Mouse (Mus musculus) kidney, adult 8-10 months (tissue): ENCODE results near the gene Ldb1.

Experiments
- DNase-seq, 2 experiments: peaks; one replicate each; pipeline ENCODE4 v3.0.0; 2022

Ldb1 gene

DNA sequence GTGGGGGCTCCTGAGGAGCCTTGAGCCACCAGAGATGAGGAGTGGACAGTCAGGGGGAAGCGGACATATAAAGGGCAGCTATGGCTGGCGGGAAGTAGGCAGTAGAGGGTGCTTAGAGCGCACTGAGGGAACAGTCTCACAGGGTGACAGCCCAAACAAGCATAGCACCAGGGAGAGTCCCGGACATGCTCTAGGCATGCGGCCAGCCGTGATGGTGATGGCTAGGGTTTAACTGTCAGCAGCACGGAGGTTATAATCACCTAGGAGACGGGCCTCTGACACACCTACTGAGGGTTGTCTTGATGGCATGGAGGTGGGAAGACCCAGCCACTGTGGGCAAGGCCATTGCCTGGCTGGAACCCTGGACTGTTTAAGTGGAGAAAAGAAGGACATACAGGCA is 18.4 kb downstream of the Ldb1 start:
- DNase-seq, result no peak

DNA sequence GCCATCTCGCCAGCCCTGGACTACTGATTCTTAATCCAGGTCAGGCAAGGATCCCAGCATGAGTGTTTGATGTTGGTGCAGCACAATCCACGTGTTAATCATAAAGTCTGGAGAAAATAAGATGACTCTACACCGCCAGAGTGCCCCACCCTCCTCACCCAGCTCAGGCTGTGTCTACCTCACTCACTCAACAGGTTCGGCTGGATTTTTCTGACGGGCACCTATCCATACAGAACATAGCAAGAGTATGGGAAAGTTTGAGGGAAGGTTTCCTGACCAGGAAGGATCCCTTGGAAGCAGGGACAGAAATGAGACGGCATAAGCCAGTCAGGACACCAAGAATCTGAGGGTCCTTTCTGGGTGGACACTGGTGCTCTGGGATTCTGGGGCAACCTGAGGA is 20.1 kb downstream of the Ldb1 start:
- no peak for DNase-seq

DNA sequence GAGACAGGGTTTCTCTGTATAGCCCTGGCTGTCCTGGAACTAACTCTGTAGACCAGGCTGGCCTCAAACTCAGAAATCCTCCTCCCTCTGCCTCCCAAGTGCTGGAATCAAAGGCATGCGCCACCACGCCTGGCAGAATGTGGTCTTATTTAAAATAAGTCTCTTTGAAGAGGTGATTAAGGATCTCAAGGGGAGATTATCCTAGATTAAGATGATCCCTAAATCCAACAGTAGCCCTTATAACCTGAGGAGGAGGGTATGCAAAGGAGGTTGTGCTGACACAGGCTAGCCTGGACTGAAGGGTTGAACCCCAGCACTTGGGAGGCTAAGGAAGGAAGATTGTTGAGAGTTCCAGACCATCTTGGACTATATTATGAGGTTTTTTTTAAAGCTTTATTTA is 29.0 kb downstream of the Ldb1 start:
- no peak for DNase-seq

DNA sequence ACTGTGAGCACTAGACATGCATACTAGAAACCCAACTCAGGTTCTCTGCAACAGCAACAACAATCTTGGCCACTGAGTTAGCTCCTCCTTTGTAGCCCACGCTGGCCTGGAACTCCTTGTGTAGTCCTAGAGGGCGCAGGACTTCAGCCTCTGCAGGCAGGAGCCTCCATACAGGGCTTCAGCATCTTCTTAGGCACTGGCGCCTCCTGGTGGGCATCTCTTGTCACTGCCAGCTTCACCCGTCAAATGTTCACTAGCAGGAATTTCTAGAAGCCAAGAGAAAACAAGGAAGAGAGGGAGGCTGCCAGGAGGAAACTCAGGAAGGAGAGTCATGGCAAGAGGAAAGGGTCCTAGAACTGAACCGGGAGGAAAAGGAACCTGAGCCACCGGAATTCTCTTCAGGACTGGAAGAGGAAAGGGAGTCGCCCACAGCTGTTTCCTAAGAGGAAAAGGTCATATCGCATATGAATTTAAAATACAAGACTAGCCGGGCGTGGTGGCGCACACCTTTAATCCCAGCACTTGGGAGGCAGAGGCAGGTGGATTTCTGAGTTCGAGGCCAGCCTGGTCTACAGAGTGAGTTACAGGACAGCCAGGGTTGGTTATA is 30.3 kb downstream of the Ldb1 start:
- peak; percentile 92 to 96 for DNase-seq

DNA sequence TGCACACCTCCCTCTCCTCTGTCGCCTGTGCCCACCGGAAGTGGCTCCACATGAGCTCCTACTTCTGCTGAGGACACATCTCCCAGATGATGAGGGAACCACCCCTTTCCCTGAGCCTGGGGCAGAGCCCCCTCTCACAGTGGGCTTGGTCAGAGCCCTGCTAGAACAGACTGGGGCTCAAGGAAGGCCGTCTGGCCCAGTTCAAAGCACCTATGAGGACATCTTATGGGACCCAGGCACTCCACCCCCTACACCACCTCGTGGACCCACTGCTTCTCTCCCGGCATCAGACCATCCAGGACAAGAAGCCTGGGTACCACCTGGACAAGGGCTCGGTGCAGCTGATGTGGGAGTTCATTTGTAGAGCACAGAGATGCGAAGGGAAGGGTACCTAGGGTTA is 39.3 kb downstream of the Ldb1 start:
- no peak for DNase-seq

DNA sequence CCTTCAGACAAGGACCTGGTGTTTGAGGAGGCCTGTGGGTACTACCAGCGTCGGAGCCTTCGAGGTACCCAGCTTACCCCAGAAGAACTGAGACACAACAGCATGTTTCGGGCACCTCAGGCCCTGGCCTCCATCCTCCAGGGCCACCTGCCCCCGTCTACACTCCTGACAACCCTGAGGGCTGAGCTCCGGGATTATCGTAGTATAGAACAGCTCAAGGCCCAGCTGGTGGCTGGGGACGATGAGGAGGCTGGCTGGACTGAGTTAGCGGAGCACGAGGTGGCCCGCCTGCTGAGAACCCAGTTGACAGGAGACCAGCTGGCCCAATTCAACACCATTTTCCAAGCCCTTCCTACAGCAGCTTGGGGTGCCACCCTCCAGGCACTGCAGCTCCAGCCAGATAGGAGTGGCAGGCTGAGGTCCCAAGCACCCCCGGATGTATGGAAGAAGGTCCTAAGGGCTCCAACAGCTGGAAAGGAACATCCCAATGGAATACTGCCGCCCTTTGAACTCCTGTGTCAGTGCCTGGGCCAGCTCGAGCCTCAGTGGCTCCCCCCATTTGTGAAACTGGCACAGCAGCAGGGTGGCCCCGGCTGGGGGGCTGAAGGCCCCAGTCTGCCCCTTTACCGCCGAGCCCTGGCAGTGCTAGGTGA is 40.1 kb downstream of the Ldb1 start:
- DNase-seq, result no peak

DNA sequence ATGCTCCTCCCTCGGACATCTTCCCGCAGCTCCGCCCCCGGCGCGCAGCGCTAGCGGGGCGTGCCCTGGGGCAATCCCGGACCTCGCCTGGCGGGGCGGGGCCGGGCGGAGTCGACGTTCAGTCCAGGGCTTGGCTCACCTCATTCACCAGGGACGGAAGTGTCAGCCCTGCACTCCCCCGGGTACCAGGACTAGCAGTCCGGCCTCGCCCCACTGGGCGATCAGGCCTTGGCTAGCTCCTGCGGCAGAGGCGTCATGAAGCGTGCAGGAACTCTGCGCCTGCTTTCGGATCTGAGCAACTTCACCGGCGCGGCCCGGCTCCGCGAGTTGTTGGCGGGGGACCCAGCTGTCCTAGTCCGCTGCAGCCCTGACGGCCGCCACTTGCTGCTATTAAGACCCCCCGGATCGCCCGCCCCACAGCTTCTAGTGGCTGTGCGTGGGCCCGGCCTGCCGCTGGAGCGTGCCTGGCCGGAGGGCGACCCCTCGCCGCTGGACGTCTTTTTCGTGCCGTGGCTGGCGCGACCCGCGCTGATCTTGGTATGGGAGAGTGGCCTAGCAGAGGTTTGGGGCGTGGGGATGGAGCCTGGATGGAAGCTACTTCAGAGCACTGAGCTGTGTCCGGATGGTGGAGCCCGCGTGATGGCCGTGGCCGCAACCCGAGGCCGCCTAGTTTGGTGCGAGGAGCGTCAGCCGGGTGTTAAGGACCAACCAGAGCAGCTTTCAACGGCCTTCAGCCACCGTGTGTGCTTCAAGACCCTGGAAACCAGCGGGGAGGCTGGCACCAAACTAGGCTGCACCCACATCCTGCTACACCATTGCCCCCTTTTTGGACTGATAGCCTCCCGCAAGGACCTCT is 41.4 kb downstream of the Ldb1 start, which contains the start of gene Hps6:
Hps6 (plus strand) TSS at position 138 of the 856 bp plus-strand sequence.
- DNase-seq, result peak; percentile 92

DNA sequence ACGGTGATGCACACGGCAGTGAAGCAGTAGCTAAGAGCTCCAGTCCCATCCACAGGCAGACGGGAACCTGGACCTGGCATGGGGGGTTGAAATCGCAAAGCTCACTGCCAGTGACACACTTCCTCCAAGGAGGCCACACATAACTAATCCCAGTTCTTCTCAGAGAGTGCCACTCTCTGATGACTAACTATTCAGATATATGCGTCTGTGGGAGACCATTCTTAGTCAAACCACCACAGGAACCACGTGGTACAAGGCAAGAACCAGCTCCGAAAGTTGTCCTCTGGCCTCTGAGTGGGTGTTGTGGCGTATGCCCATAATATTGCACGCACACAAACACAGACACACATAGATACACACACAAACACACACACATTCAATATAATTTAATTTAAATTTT is 42.7 kb downstream of the Ldb1 start:
- no peak for DNase-seq

DNA sequence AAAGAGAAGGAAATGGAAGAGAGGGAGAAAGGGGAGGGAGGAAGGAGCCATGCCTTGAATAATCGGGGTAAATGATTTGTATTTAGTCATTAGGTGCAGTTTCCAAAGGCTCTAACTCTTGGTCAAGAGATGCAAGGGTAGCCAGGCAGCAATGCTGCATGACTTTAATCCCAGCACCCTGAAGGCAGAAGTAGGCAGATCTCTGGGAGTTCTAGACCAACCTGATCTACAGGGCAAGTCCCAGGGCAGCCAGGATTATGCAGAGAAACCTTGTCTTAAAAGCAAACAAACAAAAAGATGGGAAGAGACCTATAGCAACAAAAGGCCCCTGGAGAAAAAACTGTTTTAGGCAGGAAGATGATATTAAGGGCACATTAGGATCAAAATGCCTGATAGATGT is 45.6 kb downstream of the Ldb1 start:
- no peak for DNase-seq

DNA sequence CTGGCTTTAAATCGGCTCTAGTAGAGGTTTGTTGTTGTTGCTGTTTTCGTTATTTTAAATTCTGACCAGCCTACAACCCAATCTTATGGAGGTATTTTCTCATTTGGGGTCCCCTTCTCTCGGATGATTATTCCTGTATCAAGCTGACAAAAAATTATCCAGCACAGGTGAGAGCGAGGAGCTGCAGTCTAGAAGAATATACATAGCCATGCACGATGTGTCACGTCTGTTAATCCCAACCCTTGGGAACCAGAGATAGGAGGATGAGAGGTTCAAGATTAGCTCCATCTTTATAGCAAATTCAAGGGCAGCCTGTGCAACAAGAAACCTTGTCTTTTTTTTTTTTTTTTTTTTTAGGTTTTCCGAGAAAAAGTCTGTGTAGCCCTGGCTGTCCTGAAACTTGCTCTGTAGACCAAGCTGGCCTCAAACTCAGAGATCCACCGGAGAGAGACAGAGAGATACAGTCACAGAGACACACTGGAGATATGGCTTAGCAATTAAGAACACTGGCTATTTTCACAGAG is 46.3 kb downstream of the Ldb1 start:
- DNase-seq, result no peak

DNA sequence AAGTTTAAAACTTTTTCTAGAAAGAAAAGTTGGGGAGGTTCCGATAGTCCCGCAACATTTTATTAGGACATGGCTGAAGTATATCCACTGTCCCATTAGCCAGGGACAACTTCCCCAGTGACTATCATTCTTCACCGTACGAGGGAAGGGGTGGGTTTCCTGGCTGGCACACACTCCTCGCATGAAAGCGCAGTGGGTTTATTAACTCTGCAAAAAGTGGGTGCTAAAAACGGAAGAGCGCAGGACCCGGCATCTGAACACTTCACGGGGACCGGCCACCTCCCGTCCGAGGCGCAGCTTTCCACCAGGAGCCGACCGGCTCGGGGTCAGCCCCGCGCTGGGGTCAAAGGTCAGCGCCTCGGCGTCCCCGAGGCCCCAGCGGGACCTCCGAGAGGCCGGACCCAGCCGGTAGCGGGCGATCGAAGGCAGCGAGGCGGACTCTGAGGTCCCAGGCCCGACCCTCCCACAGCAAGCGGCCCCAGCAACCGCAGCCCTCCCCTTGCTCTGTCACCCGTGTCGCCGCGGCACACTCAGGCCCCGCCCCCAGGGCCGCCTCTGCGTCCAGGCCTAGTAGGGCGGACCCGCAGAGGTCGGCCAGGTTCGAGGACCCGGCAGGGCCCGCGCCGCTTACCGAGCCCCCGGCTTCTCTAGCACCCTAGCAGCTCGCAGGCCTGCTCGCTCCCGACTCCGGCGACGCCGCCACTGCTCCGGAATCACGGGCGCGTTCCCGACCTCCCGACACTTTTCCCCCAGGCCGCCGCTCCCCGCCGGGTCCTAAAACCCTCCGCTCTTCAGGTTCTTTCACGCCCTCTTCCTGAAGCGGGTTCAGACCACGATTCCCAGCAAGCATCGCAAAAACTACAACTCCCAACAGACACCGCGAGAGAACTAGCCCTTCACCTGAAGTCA is 47.0 kb downstream of the Ldb1 start, which contains the start of gene Armh3:
Armh3 (minus strand) TSS at position 704 of the 909 bp plus-strand sequence.
- peak; percentile 92 to 94 for DNase-seq

DNA sequence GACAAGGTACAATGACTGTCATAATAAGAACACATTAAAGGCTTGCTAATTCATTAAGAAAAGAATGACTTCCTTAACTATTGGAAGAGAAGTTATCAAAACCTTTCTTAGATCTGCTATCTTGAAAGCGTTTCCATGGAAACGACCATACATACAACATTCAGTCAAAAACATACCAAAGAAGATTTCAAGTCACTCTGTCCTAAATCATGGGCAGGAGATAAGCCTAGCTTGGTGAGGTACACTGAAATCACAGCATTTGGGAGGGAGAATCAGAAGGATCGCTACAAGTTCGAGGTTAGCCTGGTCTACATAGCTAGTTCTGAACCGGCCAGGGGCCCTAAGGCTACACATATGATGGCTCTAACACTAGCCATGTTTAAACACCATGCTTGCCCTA is 47.6 kb downstream of the Ldb1 start:
- DNase-seq, result no peak

DNA sequence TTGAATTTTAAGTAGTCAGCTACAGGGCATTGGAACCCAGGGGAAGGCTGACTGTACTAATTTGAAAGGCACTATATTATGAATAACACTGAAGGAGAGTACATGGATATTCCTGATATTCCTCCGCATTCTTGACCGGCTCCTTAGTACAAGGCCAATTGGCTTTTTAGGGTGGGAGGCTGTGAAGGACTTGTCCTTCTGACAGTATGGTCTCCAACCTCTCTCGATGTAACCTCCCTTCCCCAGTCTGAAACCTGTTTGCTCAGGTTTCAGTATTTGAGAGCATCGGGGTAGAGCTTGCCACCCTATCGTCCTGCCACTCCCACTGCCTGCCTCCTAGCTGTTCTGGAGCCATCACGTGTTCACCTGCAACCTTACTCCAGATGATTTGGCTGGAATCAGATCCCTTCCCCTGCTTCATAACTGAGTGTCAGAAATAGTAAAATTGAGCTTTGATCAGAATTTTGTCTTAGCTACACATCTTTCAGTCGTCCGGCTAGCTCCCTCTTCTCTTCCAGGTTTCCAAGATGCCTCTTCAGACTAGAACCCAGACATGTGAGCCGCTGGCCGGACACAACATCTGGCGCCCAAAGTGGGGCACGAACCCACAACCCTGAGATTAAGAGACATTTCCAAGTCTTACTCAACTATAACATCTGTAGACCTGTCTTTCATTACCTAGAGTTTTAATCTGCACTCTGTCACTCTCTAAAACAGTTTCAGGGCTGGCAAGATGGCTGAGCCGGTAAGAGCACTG is 50.9 kb downstream of the Ldb1 start:
- DNase-seq, result peak; percentile 55 to 70

DNA sequence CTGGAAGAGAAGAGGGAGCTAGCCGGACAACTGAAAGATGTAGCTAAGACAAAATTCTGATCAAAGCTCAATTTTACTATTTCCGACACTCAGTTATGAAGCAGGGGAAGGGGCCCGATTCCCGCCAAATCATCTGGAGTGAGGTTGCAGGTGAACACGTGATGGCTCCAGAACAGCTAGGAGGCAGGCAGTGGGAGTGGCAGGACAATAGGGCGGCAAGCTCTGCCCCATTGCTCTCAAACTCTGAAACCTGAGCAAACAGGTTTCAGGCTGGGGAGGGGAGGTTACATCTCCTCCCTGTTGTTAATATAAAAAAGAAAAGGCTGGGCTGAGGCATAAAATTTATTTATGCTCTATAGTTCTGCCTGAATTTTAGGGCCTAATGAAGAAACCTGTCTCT is 51.6 kb downstream of the Ldb1 start:
- DNase-seq, result peak; percentile 68 to 70

DNA sequence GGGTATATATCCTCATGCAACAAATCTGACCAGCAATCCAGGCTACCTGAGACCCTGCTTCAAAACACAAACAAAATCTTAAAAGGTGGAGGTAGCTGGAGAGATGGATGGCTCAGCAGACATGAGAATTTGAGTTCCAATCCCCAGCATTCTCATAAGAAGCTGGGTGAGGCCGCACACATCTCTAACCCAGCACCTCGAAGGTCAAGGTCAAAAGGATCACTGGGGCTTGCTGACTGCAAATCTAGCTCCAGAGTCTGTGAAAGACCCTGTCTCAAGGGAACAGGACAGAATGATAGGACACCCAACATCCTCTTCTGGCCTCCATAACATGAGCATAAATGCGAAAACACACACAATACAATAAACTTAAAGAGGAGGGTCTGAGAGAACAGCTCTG is 53.8 kb downstream of the Ldb1 start:
- DNase-seq, result no peak

DNA sequence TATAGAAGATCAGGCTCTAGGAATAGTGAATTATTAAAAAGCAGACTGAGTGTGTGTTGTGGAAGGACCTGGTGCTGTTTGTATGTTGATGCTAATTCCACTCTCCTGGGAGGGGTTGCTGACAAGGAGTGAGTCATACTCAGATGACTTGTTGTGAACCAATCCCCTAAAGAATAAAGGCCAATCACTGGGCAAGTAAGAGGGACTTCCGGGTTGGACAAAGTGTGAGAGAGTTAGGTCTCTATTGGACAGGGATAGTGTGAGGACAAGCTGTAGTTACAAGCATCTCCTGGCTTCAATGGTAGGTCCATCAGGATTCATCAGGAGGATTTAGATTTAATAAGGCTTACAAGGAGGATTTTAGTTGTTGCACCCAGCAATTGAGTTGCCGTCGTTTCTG is 56.8 kb downstream of the Ldb1 start:
- no peak for DNase-seq

DNA sequence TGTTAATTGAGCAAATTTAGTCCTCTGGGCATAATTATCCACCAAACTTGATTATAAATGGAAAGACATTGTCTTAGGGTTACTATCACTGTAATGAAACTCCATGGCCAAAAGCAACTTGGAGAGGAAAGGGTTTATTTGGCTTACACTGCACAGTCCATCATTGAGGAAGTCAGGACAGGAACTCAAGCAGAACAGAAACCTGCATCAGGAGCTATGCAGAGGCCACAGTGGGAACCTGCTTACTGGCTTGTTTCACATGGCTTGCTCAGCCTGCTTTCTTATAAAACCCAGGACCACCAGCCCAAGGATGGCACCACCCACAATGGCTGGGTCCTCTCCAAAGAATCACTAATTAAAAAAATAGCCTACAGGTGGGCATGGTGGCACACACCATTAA is 60.6 kb downstream of the Ldb1 start:
- DNase-seq, result no peak
